Mouse (Mus musculus) CD4-positive, CD25-positive, alpha-beta regulatory T cell, adult 2 months (primary cell): ENCODE data around the gene Proz.
"Not testable (repeated sequence)": the region's sequence is repeated elsewhere in the genome, so short reads cannot be mapped to it uniquely, and the experiment has no call there.

ENCODE experiments used
- DNase-seq: peaks from one replicate; pipeline ENCODE4 v3.0.0-alpha.2; 2012; ENCODE audit warnings: low read depth, low spot score

The Proz gene

GRCm38 (mm10) chr8:13060441-13061150, at the start of gene Proz:
Gene Proz (plus strand): TSS chr8:13060914.
- no peak for DNase-seq

- DNase-seq, result no peak
Measured at GRCm38 (mm10) chr8:13019560-13019959, 41.2 kb upstream of the Proz start.

GRCm38 (mm10) chr8:13021830-13022229, 38.9 kb upstream of the Proz start:
- no peak for DNase-seq

- no peak for DNase-seq
Measured at GRCm38 (mm10) chr8:13025487-13026224, 35.1 kb upstream of the Proz start, which contains the start of gene F7. Gene F7 (plus strand): TSS chr8:13026034.

- DNase-seq, result no peak
Measured at GRCm38 (mm10) chr8:13027615-13028014, 33.1 kb upstream of the Proz start.

- DNase-seq, result no peak
Measured at GRCm38 (mm10) chr8:13028482-13028881, 32.2 kb upstream of the Proz start.

GRCm38 (mm10) chr8:13036346-13036812, 24.3 kb upstream of the Proz start:
- DNase-seq, result no peak

- DNase-seq, result no peak
Measured at GRCm38 (mm10) chr8:13037015-13037414, 23.7 kb upstream of the Proz start, which contains the start of gene F10. Gene F10 (plus strand): TSS chr8:13037308.

- no peak for DNase-seq
Measured at GRCm38 (mm10) chr8:13037569-13037968, 23.1 kb upstream of the Proz start.

- no peak for DNase-seq
Measured at GRCm38 (mm10) chr8:13039054-13039453, 21.7 kb upstream of the Proz start.

GRCm38 (mm10) chr8:13041459-13041858, 19.3 kb upstream of the Proz start:
- no peak for DNase-seq

GRCm38 (mm10) chr8:13047652-13048051, 13.1 kb upstream of the Proz start:
- DNase-seq, result no peak

GRCm38 (mm10) chr8:13050550-13050949, 10.2 kb upstream of the Proz start:
- no peak for DNase-seq

- DNase-seq, result no peak
Measured at GRCm38 (mm10) chr8:13057351-13057750, 3.4 kb upstream of the Proz start.

GRCm38 (mm10) chr8:13063112-13063511, 2.4 kb downstream of the Proz start:
- DNase-seq, result no peak

- DNase-seq, result no peak
Measured at GRCm38 (mm10) chr8:13073255-13073654, 12.5 kb downstream of the Proz start.

GRCm38 (mm10) chr8:13075044-13075443, 14.3 kb downstream of the Proz start:
- no peak for DNase-seq

GRCm38 (mm10) chr8:13075579-13075978, 14.9 kb downstream of the Proz start:
- not testable (repeated sequence) for DNase-seq

GRCm38 (mm10) chr8:13077542-13077941, 16.8 kb downstream of the Proz start:
- no peak for DNase-seq

GRCm38 (mm10) chr8:13104691-13105086, 44.0 kb downstream of the Proz start:
- peak; percentile 95 for DNase-seq

- DNase-seq, result peak; percentile 100
Measured at GRCm38 (mm10) chr8:13105087-13105881, 44.6 kb downstream of the Proz start, which contains the start of the genes Pcid2 and Cul4a. Gene Pcid2 (minus strand): TSS chr8:13105459. Gene Cul4a (plus strand): TSS chr8:13105621.
